Mouse (Mus musculus) heart, embryonic 13.5 days (tissue): ENCODE measurements around the gene Zfp362. TPM values are rescaled to one million over a fixed set of nuclear protein-coding genes. Genes with fewer than 3 reads are reported as not detected.

Experiments used
- ATAC-seq: fragments of 200-750 bp; cut with Nextera tagmentation; 2 replicates; pipeline ENCODE4 v1.8.0; 2017; ENCODE audit warnings: moderate TSS enrichment; ENCODE audit not compliant: insufficient number of reproducible peaks, low FRiP score, low TSS enrichment; ENCODE audit errors: extremely low read depth
- H3K27ac ChIP-seq: fragments of 300-500 bp; sonication (generic); replicated peaks from 2 replicates; pipeline ENCODE4 v1.5.1; 2015; ENCODE audit warnings: moderate library complexity, mild to moderate bottlenecking, inconsistent platforms
- H3K27me3 ChIP-seq: fragments of 300-500 bp; sonication (generic); replicated peaks from 2 replicates; pipeline ENCODE4 v1.6.1; 2015; ENCODE audit warnings: mild to moderate bottlenecking, inconsistent platforms
- H3K36me3 ChIP-seq: fragments of 300-500 bp; sonication (generic); 2 replicates; pipeline ENCODE4 v1.6.1; 2015; ENCODE audit warnings: mild to moderate bottlenecking, inconsistent platforms
- H3K4me1 ChIP-seq: fragments of 300-500 bp; sonication (generic); 2 replicates; pipeline ENCODE4 v1.6.1; 2015; ENCODE audit warnings: inconsistent platforms
- H3K4me2 ChIP-seq: fragments of 300-500 bp; sonication (generic); 2 replicates; pipeline ENCODE4 v1.6.1; 2015; ENCODE audit warnings: inconsistent platforms, mild to moderate bottlenecking, moderate library complexity
- H3K4me3 ChIP-seq: fragments of 300-500 bp; sonication (generic); 2 replicates; pipeline ENCODE4 v1.5.1; 2015; ENCODE audit warnings: moderate library complexity, mild to moderate bottlenecking, inconsistent platforms
- H3K9ac ChIP-seq: fragments of 300-500 bp; sonication (generic); 2 replicates; pipeline ENCODE4 v1.6.1; 2015; ENCODE audit warnings: inconsistent platforms, mild to moderate bottlenecking, moderate library complexity
- H3K9me3 ChIP-seq: fragments of 300-500 bp; sonication (generic); 2 replicates; pipeline ENCODE4 v1.6.1; 2016; ENCODE audit warnings: inconsistent platforms
- WGBS: fragments of 180-500 bp; shearing (Covaris S2); methylation state at CpG from one replicate; pipeline ENCODE4 v1.1.7; 2015; ENCODE audit warnings: mixed read lengths; 5-methylcytosine and 5-hydroxymethylcytosine counted together
- polyA plus RNA-seq: library from polyadenylated mRNA; unstranded; fragments of >200 nt; fragmentation: Nextera tagmentation; extraction: Ambion mirVana; gene quantifications from 2 replicates; pipeline ENCODE4 v1.2.1, GENCODE M21; 2015

The Zfp362 gene
- polyA plus RNA-seq, 1 experiment from 2014 or later: 20.9 TPM

- Histone ChIP-seq H3K4me2 (no peak overlapping the region), H3K36me3 (peaks cover 100% of the 10 kb centered on the region), H3K27ac (no peak overlapping the region), H3K4me1 (0 out of 2 replicates have a peak, but pooled peaks cover 9% of the 10 kb centered on the region), H3K27me3 (no peaks in the 10 kb centered on the region), H3K9ac (no peak overlapping the region), H3K4me3 (no peak overlapping the region), H3K9me3 (no peaks in the 10 kb centered on the region)
- ATAC-seq: no peak
- 83% methylated on average over 11 of the region's 11 CpGs for WGBS
Measured at GRCm38 (mm10) chr4:128777593-128777992, 28.3 kb downstream of the Zfp362 start.

GRCm38 (mm10) chr4:128776568-128777289 lies 29.1 kb downstream of the Zfp362 start:
- Histone ChIP-seq H3K4me3 (no peak overlapping the region), H3K4me2 (no peak overlapping the region), H3K36me3 (peaks cover 99% of the 10 kb centered on the region), H3K9ac (no peak overlapping the region), H3K4me1 (no peaks in the 10 kb centered on the region), H3K27ac (no peak overlapping the region), H3K27me3 (no peaks in the 10 kb centered on the region), H3K9me3 (no peaks in the 10 kb centered on the region)
- no peak for ATAC-seq
- 44% methylated on average over 20 of the region's 20 CpGs for WGBS

DNA sequence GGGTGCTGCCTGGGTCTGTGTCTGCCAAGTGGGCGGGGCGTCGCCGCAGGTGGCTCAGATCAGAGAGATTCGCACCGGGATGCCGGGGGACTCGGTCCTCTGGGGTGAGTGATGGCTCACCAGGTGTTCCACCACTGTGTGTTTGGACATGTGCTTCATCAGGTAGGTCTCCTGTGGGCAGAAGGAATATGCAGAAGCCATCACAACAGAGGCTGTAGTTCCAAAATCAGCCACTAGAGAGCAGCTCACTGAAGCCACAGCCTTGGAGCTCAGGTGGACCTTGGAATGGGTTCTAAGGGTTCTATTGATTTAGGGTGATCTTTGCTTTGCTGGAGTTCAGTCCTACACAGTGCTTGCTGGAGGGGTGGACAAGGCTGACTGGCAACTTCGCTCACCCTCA lies 31.4 kb downstream of the Zfp362 start:
- H3K9ac ChIP-seq: no peak overlapping the region
- no peaks in the 10 kb centered on the region for H3K27me3 ChIP-seq
- H3K4me1 ChIP-seq: peaks cover 15% of the 10 kb centered on the region
- no peak overlapping the region for H3K4me3 ChIP-seq
- H3K27ac ChIP-seq: no peak overlapping the region
- no peak for ATAC-seq
- 91% methylated on average over 9 of the region's 9 CpGs for WGBS
- H3K9me3 ChIP-seq: no peaks in the 10 kb centered on the region
- H3K36me3 ChIP-seq: peaks cover 76% of the 10 kb centered on the region
- no peak overlapping the region for H3K4me2 ChIP-seq

- Histone ChIP-seq H3K27ac (no peak overlapping the region), H3K36me3 (peaks cover 70% of the 10 kb centered on the region), H3K4me1 (peaks cover 22% of the 10 kb centered on the region), H3K4me3 (no peak overlapping the region), H3K4me2 (no peak overlapping the region), H3K27me3 (no peaks in the 10 kb centered on the region), H3K9me3 (no peaks in the 10 kb centered on the region), H3K9ac (no peak overlapping the region)
- no peak for ATAC-seq
- WGBS: 82% methylated on average over 11 of the region's 11 CpGs
Measured at GRCm38 (mm10) chr4:128773820-128774219, 32.0 kb downstream of the Zfp362 start.

DNA sequence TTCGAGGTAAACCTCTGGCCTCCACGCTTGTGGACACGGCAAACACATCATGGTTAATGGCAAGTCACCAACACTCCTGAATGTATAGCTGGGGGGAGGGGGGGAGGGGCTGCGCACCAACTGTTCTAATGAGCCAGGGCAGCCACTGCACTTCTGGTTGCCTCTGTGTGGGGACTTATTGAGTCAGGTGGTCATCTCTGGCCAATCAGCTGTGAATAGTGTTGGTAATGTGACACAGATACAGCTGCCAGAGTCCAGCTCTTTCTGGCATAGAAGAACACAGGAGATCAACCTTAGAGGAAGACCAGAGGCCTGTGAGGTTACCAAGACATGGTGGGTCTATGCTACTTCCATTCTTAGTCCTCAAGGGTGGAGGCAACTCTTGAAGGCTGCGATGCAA lies 35.1 kb downstream of the Zfp362 start:
- H3K4me1 ChIP-seq: peaks cover 25% of the 10 kb centered on the region
- H3K36me3 ChIP-seq: peaks cover 39% of the 10 kb centered on the region
- H3K4me3 ChIP-seq: no peak overlapping the region
- ATAC-seq: no peak
- H3K4me2 ChIP-seq: no peak overlapping the region
- no peaks in the 10 kb centered on the region for H3K9me3 ChIP-seq
- no peak overlapping the region for H3K9ac ChIP-seq
- 77% methylated on average over 5 of the region's 5 CpGs for WGBS
- H3K27ac ChIP-seq: no peak overlapping the region
- H3K27me3 ChIP-seq: no peaks in the 10 kb centered on the region

GRCm38 (mm10) chr4:128769569-128770355 lies 36.1 kb downstream of the Zfp362 start:
- Histone ChIP-seq H3K4me1 (peaks cover 25% of the 10 kb centered on the region), H3K9me3 (no peaks in the 10 kb centered on the region), H3K9ac (no peak overlapping the region), H3K36me3 (peaks cover 29% of the 10 kb centered on the region), H3K27me3 (no peaks in the 10 kb centered on the region), H3K27ac (no peak overlapping the region), H3K4me2 (no peak overlapping the region), H3K4me3 (no peak overlapping the region)
- 70% methylated on average over 13 of the region's 13 CpGs for WGBS
- ATAC-seq: no peak

- Histone ChIP-seq H3K4me3 (no peak overlapping the region), H3K27ac (no peak overlapping the region), H3K4me2 (no peak overlapping the region), H3K27me3 (no peaks in the 10 kb centered on the region), H3K36me3 (peaks cover 13% of the 10 kb centered on the region), H3K9ac (no peak overlapping the region), H3K4me1 (peaks cover 25% of the 10 kb centered on the region), H3K9me3 (peaks cover 6% of the 10 kb centered on the region)
- 65% methylated on average over 13 of the region's 13 CpGs for WGBS
- no peak for ATAC-seq
Measured at GRCm38 (mm10) chr4:128768120-128768519, 37.7 kb downstream of the Zfp362 start.

- 88% methylated on average over 20 of the region's 20 CpGs for WGBS
Measured at GRCm38 (mm10) chr4:128766929-128767328, 38.9 kb downstream of the Zfp362 start.

DNA sequence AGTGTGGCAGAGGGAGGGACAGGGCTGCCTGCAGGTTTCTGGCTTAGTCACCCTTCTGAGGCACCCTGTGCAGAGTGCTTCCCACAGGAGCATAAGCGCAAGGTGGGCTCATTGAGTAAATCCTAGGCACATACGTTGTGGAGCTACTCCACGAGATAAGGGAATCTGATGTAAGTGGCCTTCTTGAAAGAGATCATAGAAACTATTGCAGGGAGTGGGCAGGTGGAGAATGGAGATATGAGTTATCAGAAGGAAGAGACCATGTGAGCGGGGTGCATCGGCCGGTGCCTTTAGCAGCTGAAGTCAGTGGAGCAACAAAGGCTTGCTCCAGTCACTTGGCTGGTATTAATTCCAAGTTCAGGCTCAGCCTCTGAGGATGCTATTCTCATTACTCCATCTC lies 45.8 kb downstream of the Zfp362 start:
- peaks cover 14% of the 10 kb centered on the region for H3K4me1 ChIP-seq
- ATAC-seq: no peak
- H3K36me3 ChIP-seq: peaks cover under 1% of the 10 kb centered on the region; the same call in 1 of the 2 replicates
- WGBS: 55% methylated on average over 6 of the region's 6 CpGs
- H3K9me3 ChIP-seq: peaks cover 9% of the 10 kb centered on the region
- no peak overlapping the region for H3K4me3 ChIP-seq
- H3K27me3 ChIP-seq: no peaks in the 10 kb centered on the region
- H3K9ac ChIP-seq: no peak overlapping the region
- no peak overlapping the region for H3K27ac ChIP-seq
- H3K4me2 ChIP-seq: no peak overlapping the region

More at GRCm38 (mm10) chr4:128766929-128767328, 38.9 kb downstream of the Zfp362 start:
- Histone ChIP-seq H3K9me3 (peaks cover 9% of the 10 kb centered on the region), H3K4me1 (peaks cover 25% of the 10 kb centered on the region), H3K4me2 (no peak overlapping the region), H3K27ac (no peak overlapping the region), H3K36me3 (peaks cover under 1% of the 10 kb centered on the region), H3K27me3 (no peaks in the 10 kb centered on the region), H3K4me3 (no peak overlapping the region), H3K9ac (no peak overlapping the region)
- no peak for ATAC-seq

DNA sequence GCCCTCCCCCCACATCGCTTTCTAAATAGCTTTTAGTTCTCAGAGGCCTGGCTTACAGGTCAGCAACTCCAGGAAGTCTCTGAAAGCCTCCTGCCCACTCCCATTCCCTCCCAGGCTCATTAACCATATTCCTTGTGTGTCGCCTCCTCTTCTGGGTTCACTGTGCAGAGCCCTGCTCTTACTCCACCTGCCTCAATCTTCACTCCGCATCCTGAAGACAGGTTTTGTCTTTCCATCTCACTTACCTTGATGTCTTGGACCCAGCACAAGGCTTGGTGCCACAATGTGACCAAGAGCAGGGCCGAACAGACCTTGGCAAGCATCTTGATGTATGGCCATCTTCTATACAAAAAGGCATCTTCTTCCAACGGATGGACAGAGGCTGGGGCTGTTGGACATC lies 46.6 kb downstream of the Zfp362 start:
- no peaks in the 10 kb centered on the region for H3K27me3 ChIP-seq
- 78% methylated on average over 5 of the region's 5 CpGs for WGBS
- H3K9me3 ChIP-seq: peaks cover 9% of the 10 kb centered on the region
- peaks cover 6% of the 10 kb centered on the region for H3K36me3 ChIP-seq
- H3K4me2 ChIP-seq: no peak overlapping the region
- ATAC-seq: no peak
- no peak overlapping the region for H3K4me3 ChIP-seq
- peaks cover 14% of the 10 kb centered on the region for H3K4me1 ChIP-seq
- H3K9ac ChIP-seq: no peak overlapping the region
- no peak overlapping the region for H3K27ac ChIP-seq

DNA sequence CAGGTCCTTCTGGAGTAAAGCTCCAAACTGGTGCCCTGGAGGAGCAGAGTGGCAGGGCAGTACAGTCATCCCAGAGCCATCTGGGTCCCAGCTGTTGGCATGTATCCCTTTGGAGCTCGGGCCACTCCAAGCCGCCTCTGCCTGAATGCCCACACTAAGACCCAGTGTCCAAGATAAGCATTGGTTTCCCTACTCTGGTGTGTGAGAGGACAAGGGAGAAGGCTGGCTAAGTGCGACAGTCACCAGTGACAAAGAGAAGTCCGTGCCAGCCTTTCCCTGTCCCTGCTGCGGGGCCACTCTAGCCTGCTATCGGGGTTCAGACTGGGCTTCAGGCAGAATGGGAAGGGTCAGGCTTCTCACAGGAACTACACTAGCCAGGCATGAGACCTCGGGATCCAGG lies 49.9 kb downstream of the Zfp362 start:
- Histone ChIP-seq H3K9me3 (no peaks in the 10 kb centered on the region), H3K4me3 (no peak overlapping the region), H3K4me2 (no peak overlapping the region), H3K36me3 (peaks cover 40% of the 10 kb centered on the region), H3K27me3 (no peaks in the 10 kb centered on the region), H3K4me1 (peaks cover 14% of the 10 kb centered on the region), H3K27ac (no peak overlapping the region), H3K9ac (no peak overlapping the region)
- WGBS: 54% methylated on average over 7 of the region's 7 CpGs
- no peak for ATAC-seq
